Mouse (Mus musculus) embryonic facial prominence, embryonic 11.5 days (tissue): Measurements from ENCODE around the gene Rgs8. TPM values are rescaled to one million over a fixed set of nuclear protein-coding genes. Genes with fewer than 3 reads are reported as not detected.

Experiments
- ATAC-seq: fragments of 200-750 bp; cut with Nextera tagmentation; replicated peaks from 2 replicates; pipeline ENCODE4 v1.8.0; 2017; ENCODE audit warnings: low read depth; ENCODE audit not compliant: insufficient number of reproducible peaks, low FRiP score, low TSS enrichment
- DNase-seq: peaks from one replicate; pipeline ENCODE4 v3.0.0-alpha.2; 2015; ENCODE audit warnings: low spot score
- H3K27ac ChIP-seq: fragments of 300-500 bp; sonication (generic); replicated peaks from 2 replicates; pipeline ENCODE4 v1.5.1; 2014; ENCODE audit warnings: mild to moderate bottlenecking, low read depth, low read length, control low read depth
- H3K27me3 ChIP-seq: fragments of 300-500 bp; sonication (generic); 2 replicates; pipeline ENCODE4 v1.6.1; 2014; ENCODE audit warnings: mild to moderate bottlenecking, low read length, moderate library complexity, mixed read lengths; ENCODE audit not compliant: control insufficient read depth, insufficient read depth
- H3K36me3 ChIP-seq: fragments of 300-500 bp; sonication (generic); replicated peaks from 2 replicates; pipeline ENCODE4 v1.6.1; 2014; ENCODE audit warnings: low read depth, mild to moderate bottlenecking, low read length, moderate library complexity, mixed read lengths; ENCODE audit not compliant: control insufficient read depth, insufficient read depth
- H3K4me1 ChIP-seq: fragments of 300-500 bp; sonication (generic); 2 replicates; pipeline ENCODE4 v1.6.1; 2014; ENCODE audit warnings: low read length, mixed read lengths; ENCODE audit not compliant: control insufficient read depth, insufficient read depth
- H3K4me2 ChIP-seq: fragments of 300-500 bp; sonication (generic); 2 replicates; pipeline ENCODE4 v1.6.1; 2014; ENCODE audit warnings: low read depth, mild to moderate bottlenecking, control low read depth, low read length, moderate library complexity
- H3K4me3 ChIP-seq: fragments of 300-500 bp; sonication (generic); 2 replicates; pipeline ENCODE4 v1.5.1; 2014; ENCODE audit warnings: low read depth, low read length, control low read depth
- H3K9ac ChIP-seq: fragments of 300-500 bp; sonication (generic); replicated peaks from 2 replicates; pipeline ENCODE4 v1.6.1; 2014; ENCODE audit warnings: mild to moderate bottlenecking, control low read depth, low read length
- H3K9me3 ChIP-seq: fragments of 300-500 bp; sonication (generic); replicated peaks from 2 replicates; pipeline ENCODE4 v1.6.1; 2016; ENCODE audit warnings: mild to moderate bottlenecking, low read length, inconsistent platforms, mixed read lengths; ENCODE audit not compliant: control insufficient read depth
- WGBS: fragments of 180-500 bp; shearing (Covaris S2); extraction: QIAGEN DNeasy Blood & Tissue Kit; methylation state at CpG from one replicate; pipeline ENCODE4 v1.1.7; 2014; 5-methylcytosine and 5-hydroxymethylcytosine counted together
- polyA plus RNA-seq: library from polyadenylated mRNA; unstranded; fragments of >200 nt; fragmentation: Nextera tagmentation; extraction: Ambion mirVana; gene quantifications from 2 replicates; pipeline ENCODE4 v1.2.1, GENCODE M21; 2014

Rgs8 gene
- polyA plus RNA-seq, 1 experiment from 2014 or later: 1.9 TPM

DNA sequence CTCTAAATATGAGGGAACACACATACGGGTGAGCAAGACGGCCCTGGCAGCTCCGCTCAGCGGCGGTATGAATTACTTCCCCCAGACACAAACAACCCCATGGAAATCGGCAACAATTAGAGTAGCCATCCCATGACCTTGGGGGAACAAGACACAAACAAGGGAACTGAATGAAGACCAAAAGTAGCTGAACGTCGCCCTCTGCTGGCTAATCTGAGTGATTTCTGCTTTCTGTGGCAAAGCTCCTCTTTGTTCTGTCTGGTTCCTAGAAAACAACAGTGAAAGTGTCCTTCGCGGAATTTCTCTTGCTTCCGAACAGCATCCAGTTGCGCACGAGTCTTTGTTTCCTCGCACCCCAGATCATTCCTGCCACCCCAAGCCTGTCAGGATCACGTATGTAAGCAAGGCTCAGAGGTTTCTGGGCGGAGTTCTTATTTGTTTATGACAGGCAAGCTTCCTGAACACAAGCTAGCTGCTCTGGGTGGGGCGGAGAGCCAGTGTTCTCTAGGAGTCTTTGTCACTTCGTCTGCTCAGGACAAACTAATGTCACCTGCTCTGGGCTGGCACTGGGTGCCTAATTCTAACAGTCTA, 96.5 kb downstream of the Rgs8 start, which contains the start of gene Rnasel:
Gene Rnasel, plus strand, starts transcription at position 216 of the 591 bp plus-strand sequence.
- ATAC-seq: peak; percentile 52; the same call in 1 of the 2 replicates
- peak within 1 kb of the TSS; percentile 51 for H3K4me2 ChIP-seq
- peak; percentile 92 for DNase-seq
- H3K9ac ChIP-seq: peak within 1 kb of the TSS; percentile 78
- no peaks in the 10 kb centered on the region for H3K36me3 ChIP-seq
- 6% methylated on average over 18 of the region's 18 CpGs for WGBS
- no peaks in the 10 kb centered on the region for H3K9me3 ChIP-seq
- H3K4me1 ChIP-seq: no peaks in the 10 kb centered on the region
- no peaks in the 10 kb centered on the region for H3K27me3 ChIP-seq
- peak within 1 kb of the TSS; percentile 29 for H3K4me3 ChIP-seq
- no peak within 1 kb of the TSS for H3K27ac ChIP-seq

Other genes starting within 250 kb of the Rgs8 start
- gene Shcbp1l, start 227.9 kb upstream of the Rgs8 start, polyA plus RNA-seq: 0.25 and 0.45 TPM in 2 replicates
- 25.6 and 26.6 TPM in 2 replicates for gene Dhx9, start 165.4 kb upstream of the Rgs8 start, polyA plus RNA-seq
- 9.8 and 11.4 TPM in 2 replicates for gene Npl, start 103.0 kb upstream of the Rgs8 start, polyA plus RNA-seq
- 6.5 and 6.7 TPM in 2 replicates for gene Rgs16, start 87.3 kb downstream of the Rgs8 start, polyA plus RNA-seq
- 14.5 and 15.0 TPM in 2 replicates for gene Rnasel, start 96.4 kb downstream of the Rgs8 start, polyA plus RNA-seq
- 0.14 TPM in 1 of 2 replicates, not detected in the other for gene Rgsl1, start 191.1 kb downstream of the Rgs8 start, polyA plus RNA-seq
- gene Teddm1b, start 221.3 kb downstream of the Rgs8 start, polyA plus RNA-seq: 0.14 and 0.38 TPM in 2 replicates
- gene Teddm1a, start 238.7 kb downstream of the Rgs8 start, polyA plus RNA-seq: not detected in 2 replicates
- gene Glul, start 246.9 kb downstream of the Rgs8 start, polyA plus RNA-seq: 128 and 142 TPM in 2 replicates
- 0.45 and 0.61 TPM in 2 replicates for gene Teddm2, start 247.2 kb downstream of the Rgs8 start, polyA plus RNA-seq